Mouse (Mus musculus): Measurements from ENCODE around the gene H2al2b.
"Not testable (repeated sequence)": the region's sequence is repeated elsewhere in the genome, so short reads cannot be mapped to it uniquely, and the experiment has no call there.

The H2al2b gene

DNA sequence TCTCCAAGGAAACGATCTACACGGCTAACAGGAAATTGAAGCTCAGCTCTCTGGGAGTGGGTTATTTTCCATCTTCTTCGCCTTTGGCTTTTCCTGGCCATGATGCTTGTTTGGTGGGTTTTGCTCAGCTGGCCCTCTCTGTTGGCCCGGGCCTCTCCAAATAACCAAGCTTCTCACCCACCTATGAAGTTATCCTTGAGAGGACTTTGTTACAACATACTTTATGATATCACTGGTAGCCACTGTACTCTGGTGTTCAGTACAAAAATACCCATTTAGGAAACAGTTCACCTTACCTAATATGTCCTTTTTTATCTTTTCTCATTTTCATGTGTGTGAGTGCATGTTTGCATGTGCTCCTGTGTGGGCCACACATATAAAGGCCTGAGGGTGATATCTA, at the start of gene H2al2b:
TSS of gene H2al2b (minus strand) at position 101 of the 400 bp plus-strand sequence.
- in situ Hi-C loops (cut with MboI, MseI): not testable (repeated sequence)
